Mouse (Mus musculus) midbrain, postnatal 0 days (tissue): ENCODE results near the gene Srcin1. TPM values are rescaled to one million over a fixed set of nuclear protein-coding genes. Genes with fewer than 3 reads are reported as not detected.

ENCODE experiments used
- ATAC-seq: fragments of 200-750 bp; cut with Nextera tagmentation; 2 replicates; pipeline ENCODE4 v1.8.0; 2017; ENCODE audit warnings: moderate number of reproducible peaks, mild to moderate bottlenecking, moderate TSS enrichment, moderate library complexity; ENCODE audit not compliant: low FRiP score
- DNase-seq: peaks from one replicate; pipeline ENCODE4 v3.0.0-alpha.2; 2015; ENCODE audit warnings: low spot score
- H3K27ac ChIP-seq: fragments of 300-500 bp; sonication (generic); 2 replicates; pipeline ENCODE4 v1.5.1; 2014; ENCODE audit warnings: low read depth, mild to moderate bottlenecking, low read length, mixed read lengths
- H3K27me3 ChIP-seq: fragments of 300-500 bp; sonication (generic); 2 replicates; pipeline ENCODE4 v1.6.1; 2014; ENCODE audit warnings: low read length, control low read depth, mixed read lengths; ENCODE audit not compliant: insufficient read depth
- H3K36me3 ChIP-seq: fragments of 300-500 bp; sonication (generic); 2 replicates; pipeline ENCODE4 v1.6.1; 2014; ENCODE audit warnings: low read length, control low read depth, mixed read lengths; ENCODE audit not compliant: insufficient read depth
- H3K4me1 ChIP-seq: fragments of 300-500 bp; sonication (generic); 2 replicates; pipeline ENCODE4 v1.6.1; 2014; ENCODE audit warnings: mild to moderate bottlenecking, control low read depth, antibody characterized with exemption, low read length, mixed read lengths; ENCODE audit not compliant: insufficient read depth
- H3K4me2 ChIP-seq: fragments of 300-500 bp; sonication (generic); 2 replicates; pipeline ENCODE4 v1.6.1; 2014; ENCODE audit warnings: low read depth, mild to moderate bottlenecking, low read length, mixed read lengths; ENCODE audit not compliant: poor library complexity, severe bottlenecking
- H3K4me3 ChIP-seq: fragments of 300-500 bp; sonication (generic); 2 replicates; pipeline ENCODE4 v1.5.1; 2014; ENCODE audit warnings: low read depth, mild to moderate bottlenecking, low read length, moderate library complexity
- H3K9ac ChIP-seq: fragments of 300-500 bp; sonication (generic); replicated peaks from 2 replicates; pipeline ENCODE4 v1.6.1; 2014; ENCODE audit warnings: mild to moderate bottlenecking, low read length, moderate library complexity, mixed read lengths; ENCODE audit not compliant: poor library complexity, severe bottlenecking
- H3K9me3 ChIP-seq: fragments of 300-500 bp; sonication (generic); 2 replicates; pipeline ENCODE4 v1.6.1; 2016; ENCODE audit warnings: low read length, control low read depth
- CTCF ChIP-seq: IDR thresholded peaks from 2 replicates; pipeline ENCODE4 v1.5.1; 2016; ENCODE audit warnings: antibody characterized with exemption, mild to moderate bottlenecking
- WGBS: fragments of 180-500 bp; shearing (Covaris S2); extraction: QIAGEN DNeasy Blood & Tissue Kit; methylation state at CpG from one replicate; pipeline ENCODE4 v1.1.7; 2014; 5-methylcytosine and 5-hydroxymethylcytosine counted together
- polyA plus RNA-seq: library from polyadenylated mRNA; unstranded; fragments of >200 nt; fragmentation: Nextera tagmentation; extraction: Ambion mirVana; gene quantifications from 2 replicates; pipeline ENCODE4 v1.2.1, GENCODE M21; 2015
- total RNA-seq: library from RNA; depleted of rRNA; stranded (reverse); fragments of >200 nt; gene quantifications from 2 replicates; pipeline ENCODE4 v1.2.3, GENCODE M21; 2014

The Srcin1 gene
- total and polyA plus RNA-seq, 2 experiments from 2014 or later = 14.0 to 95.0 TPM

GRCm38 (mm10) chr11:97589216-97589615 lies 13.2 kb upstream of the Srcin1 start:
- Histone ChIP-seq H3K4me3 (no peak overlapping the region), H3K9ac (no peak overlapping the region), H3K27ac (no peak overlapping the region), H3K9me3 (no peaks in the 10 kb centered on the region), H3K36me3 (no peaks in the 10 kb centered on the region), H3K4me2 (no peak overlapping the region), H3K27me3 (no peaks in the 10 kb centered on the region), H3K4me1 (no peaks in the 10 kb centered on the region)
- no peak for TF ChIP-seq CTCF
- DNase-seq (no peak), ATAC-seq (no peak)
- WGBS = 4% methylated on average over 10 of the region's 10 CpGs

- DNase-seq (no peak), ATAC-seq (no peak)
- no peak for TF ChIP-seq CTCF
- Histone ChIP-seq H3K27ac (no peak overlapping the region), H3K4me1 (no peaks in the 10 kb centered on the region), H3K9me3 (no peaks in the 10 kb centered on the region), H3K4me2 (no peak overlapping the region), H3K36me3 (no peaks in the 10 kb centered on the region), H3K9ac (no peak overlapping the region), H3K4me3 (no peak overlapping the region), H3K27me3 (no peaks in the 10 kb centered on the region)
- WGBS = 80% methylated on average over 10 of the region's 10 CpGs
Observed at GRCm38 (mm10) chr11:97585932-97586331, 9.9 kb upstream of the Srcin1 start.

- WGBS = 79% methylated on average over 7 of the region's 7 CpGs
- DNase-seq (no peak), ATAC-seq (no peak)
Observed at GRCm38 (mm10) chr11:97584476-97584875, 8.5 kb upstream of the Srcin1 start.

GRCm38 (mm10) chr11:97579088-97579857 lies 3.3 kb upstream of the Srcin1 start:
- no peaks in the 10 kb centered on the region for H3K4me1 ChIP-seq
- no peak for TF ChIP-seq CTCF
- H3K36me3 ChIP-seq = no peaks in the 10 kb centered on the region
- DNase-seq (no peak), ATAC-seq (no peak)
- H3K4me3 ChIP-seq = no peak overlapping the region
- H3K4me2 ChIP-seq = no peak overlapping the region
- no peaks in the 10 kb centered on the region for H3K9me3 ChIP-seq
- 12% methylated on average over 10 of the region's 10 CpGs for WGBS
- H3K9ac ChIP-seq = no peak overlapping the region
- no peaks in the 10 kb centered on the region for H3K27me3 ChIP-seq
- H3K27ac ChIP-seq = no peak overlapping the region

More at GRCm38 (mm10) chr11:97584476-97584875, 8.5 kb upstream of the Srcin1 start:
- Histone ChIP-seq H3K9me3 (no peaks in the 10 kb centered on the region), H3K4me2 (no peak overlapping the region), H3K27ac (no peak overlapping the region), H3K36me3 (no peaks in the 10 kb centered on the region), H3K4me3 (no peak overlapping the region), H3K27me3 (no peaks in the 10 kb centered on the region), H3K9ac (no peak overlapping the region), H3K4me1 (no peaks in the 10 kb centered on the region)
- no peak for TF ChIP-seq CTCF

- no peak overlapping the region for H3K27ac ChIP-seq
- DNase-seq (no peak), ATAC-seq (no peak)
- H3K4me1 ChIP-seq = no peaks in the 10 kb centered on the region
- no peak overlapping the region for H3K4me2 ChIP-seq
- H3K27me3 ChIP-seq = no peaks in the 10 kb centered on the region
- H3K9me3 ChIP-seq = no peaks in the 10 kb centered on the region
- H3K36me3 ChIP-seq = no peaks in the 10 kb centered on the region
- 51% methylated on average over 2 of the region's 2 CpGs for WGBS
- H3K9ac ChIP-seq = no peak overlapping the region
- no peak overlapping the region for H3K4me3 ChIP-seq
- TF ChIP-seq CTCF = no peak
Observed at GRCm38 (mm10) chr11:97578286-97578685, 2.3 kb upstream of the Srcin1 start.

- no peaks in the 10 kb centered on the region for H3K9me3 ChIP-seq
- H3K9ac ChIP-seq = peak overlapping the region; percentile 97
- peak overlapping the region; percentile 91 for H3K27ac ChIP-seq
- peak overlapping the region; percentile 66 for H3K4me3 ChIP-seq
- no peaks in the 10 kb centered on the region for H3K27me3 ChIP-seq
- H3K36me3 ChIP-seq = no peaks in the 10 kb centered on the region
- DNase-seq = peak; percentile 89
- WGBS = under 1% methylated on average over 15 of the region's 18 CpGs
- peak overlapping the region; percentile 68 for H3K4me2 ChIP-seq
- peak; percentile 97 for TF ChIP-seq CTCF
- H3K4me1 ChIP-seq = peaks cover 14% of the 10 kb centered on the region
- peak; percentile 60; the same call in 1 of the 2 replicates for ATAC-seq
Observed at GRCm38 (mm10) chr11:97575638-97576037, 348 bp downstream of the Srcin1 start.
